Mouse (Mus musculus) embryo, embryonic 10.5 days (tissue): ENCODE data around the gene Mmp25.
A peak's percentile ranks its signal among the peaks of the same experiment; 100 is the strongest.

Source experiments
- DNase-seq: peaks from one replicate; pipeline ENCODE4 v3.0.0-alpha.2; 2015; ENCODE audit warnings: low spot score

Gene Mmp25

GRCm38 (mm10) chr17:23644613-23645495, at the start of gene Mmp25:
Gene Mmp25, minus strand, starts transcription at chr17:23645277.
- peak; percentile 49 for DNase-seq

DNA sequence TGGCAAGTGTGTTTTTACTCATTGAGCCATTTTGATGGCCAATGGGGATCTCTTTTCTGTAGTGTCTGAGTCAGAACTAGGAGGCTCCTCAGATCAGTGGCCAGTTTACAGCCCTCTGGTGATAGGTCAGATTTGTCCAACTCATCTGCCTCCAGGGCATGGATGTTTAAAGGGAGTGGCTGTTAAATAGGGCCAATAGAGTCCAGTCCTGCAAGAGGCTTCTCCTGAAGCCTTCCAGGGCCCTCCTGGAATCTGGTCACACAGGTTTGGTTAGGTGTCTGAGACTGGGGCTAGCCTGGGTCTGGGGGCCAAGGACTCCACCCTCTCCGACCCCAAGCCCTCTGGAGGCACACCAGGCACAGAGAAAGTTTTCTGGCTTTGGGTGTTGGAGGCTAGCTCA, 49.4 kb upstream of the Mmp25 start:
- DNase-seq = no peak

GRCm38 (mm10) chr17:23683856-23684672, 39.0 kb upstream of the Mmp25 start, which contains the start of gene Cldn9:
Gene Cldn9, minus strand, starts transcription at chr17:23684026.
- DNase-seq = no peak

GRCm38 (mm10) chr17:23683226-23683625, 38.1 kb upstream of the Mmp25 start:
- DNase-seq = no peak

DNA sequence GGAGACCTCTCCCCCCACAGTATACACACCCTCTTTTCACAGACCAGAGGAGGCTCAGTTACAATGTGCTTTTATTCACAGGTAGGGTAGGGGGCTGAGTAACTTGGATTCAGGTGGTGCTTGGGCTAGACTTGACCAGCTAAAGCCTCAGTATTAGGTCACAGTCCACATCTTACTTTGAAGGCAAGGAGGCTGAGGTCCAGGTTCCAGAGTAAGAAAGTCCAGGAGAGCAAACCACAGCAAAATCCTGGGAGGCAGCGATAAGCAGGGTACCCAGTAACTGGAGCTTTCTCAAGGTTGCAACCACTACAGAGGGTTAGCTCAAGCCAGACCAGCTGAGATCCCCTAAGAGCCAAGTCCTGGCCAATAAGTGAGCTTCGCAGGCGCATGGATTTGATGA, 37.5 kb upstream of the Mmp25 start:
- no peak for DNase-seq

GRCm38 (mm10) chr17:23682092-23682491, 37.0 kb upstream of the Mmp25 start:
- DNase-seq = no peak

DNA sequence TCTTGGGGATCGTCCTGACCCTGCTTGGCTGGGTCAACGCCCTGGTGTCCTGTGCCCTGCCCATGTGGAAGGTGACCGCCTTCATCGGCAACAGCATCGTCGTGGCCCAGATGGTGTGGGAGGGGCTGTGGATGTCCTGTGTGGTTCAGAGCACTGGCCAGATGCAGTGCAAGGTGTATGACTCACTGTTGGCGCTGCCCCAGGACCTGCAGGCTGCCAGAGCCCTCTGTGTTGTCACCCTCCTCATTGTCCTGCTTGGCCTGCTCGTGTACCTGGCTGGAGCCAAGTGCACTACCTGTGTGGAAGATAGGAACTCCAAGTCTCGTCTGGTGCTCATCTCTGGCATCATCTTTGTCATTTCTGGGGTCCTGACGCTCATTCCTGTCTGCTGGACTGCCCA, 36.0 kb upstream of the Mmp25 start:
- DNase-seq = no peak

DNA sequence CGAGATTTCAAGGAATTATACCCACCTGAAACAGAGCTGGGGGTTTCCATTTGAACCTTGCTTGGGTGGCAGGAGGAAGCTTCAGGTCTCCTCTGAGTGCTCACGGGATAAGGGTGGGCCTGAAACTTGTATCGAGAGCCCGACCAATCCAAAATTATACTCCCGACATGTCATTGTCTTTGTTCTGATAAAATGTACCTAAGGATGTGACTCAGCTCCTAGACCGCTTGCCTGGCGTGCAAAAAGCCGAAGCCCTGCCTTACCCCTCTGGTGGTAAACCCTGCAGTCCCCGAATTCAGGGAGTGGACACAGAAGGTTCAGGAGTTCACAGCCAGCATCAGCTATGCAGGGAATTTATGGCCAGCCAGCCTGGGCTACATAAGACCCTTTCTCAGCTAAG, 35.3 kb upstream of the Mmp25 start:
- DNase-seq = no peak

DNA sequence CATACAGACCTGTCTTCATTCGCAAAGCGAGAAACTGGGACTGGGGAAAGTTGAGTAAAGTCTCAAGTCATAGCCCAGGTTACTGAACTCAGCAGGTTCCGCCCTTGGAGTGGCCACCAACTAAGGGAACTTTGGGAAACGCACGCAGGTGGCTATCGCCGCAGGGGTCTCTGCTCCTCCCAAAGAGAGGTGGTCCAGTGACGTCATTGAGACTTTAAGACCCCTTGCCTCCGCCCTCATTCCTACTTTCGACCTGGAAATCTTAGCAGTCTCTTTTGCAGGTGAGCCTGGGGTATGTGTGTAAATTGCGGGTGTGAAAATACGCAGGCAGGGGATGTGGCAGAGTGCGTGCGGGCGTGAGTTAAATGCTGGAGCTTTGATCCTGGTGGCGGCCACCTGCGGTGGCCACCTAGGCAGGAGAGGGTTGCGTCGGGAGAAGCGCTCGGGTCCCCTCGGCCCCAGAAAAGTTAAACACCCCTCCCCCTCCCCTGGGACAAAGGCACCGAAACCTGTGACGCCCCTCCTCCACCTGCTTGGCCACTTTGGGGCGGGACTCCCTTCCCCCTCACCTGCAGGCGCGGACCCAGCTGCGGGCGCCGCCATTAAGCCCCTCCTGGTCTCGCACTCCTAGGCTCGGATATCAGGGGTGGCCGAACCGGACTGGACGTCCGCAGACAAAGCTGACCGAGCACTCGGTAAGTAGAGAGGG, 34.2 kb upstream of the Mmp25 start, which contains the start of gene Cldn6:
Cldn6 (plus strand) TSS at position 123 of the 709 bp plus-strand sequence.
- no peak for DNase-seq

- peak; percentile 90 for DNase-seq
Measured at GRCm38 (mm10) chr17:23677236-23677679, 32.2 kb upstream of the Mmp25 start, which contains the start of gene Tnfrsf12a. Gene Tnfrsf12a, minus strand, starts transcription at chr17:23677468.

DNA sequence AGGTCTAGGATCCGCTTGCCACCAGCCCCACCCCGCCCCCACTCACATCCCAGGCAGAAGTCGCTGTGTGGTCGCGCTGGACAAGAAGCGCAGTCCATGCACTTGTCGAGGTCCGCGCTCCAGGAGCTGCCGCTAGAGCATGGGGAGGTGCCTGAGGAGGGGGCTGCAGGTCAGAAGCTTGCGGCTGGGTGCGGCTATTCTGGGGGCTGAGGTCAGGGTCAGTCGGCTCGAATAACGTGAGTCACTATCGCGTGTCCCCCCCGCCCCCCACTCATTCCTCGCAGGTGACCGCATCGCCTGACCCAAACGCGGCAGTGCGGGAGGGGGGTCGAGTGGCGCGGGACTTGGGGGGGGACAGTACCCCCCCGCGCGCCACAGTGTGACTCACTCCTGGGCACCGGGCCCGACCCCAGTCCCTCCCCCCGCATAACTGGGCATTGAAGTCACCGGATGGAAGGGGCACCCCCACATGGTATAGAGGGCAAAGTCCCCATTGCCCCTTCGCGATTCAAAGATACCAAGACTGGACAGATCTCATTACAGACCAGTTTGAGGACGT, 31.5 kb upstream of the Mmp25 start:
- DNase-seq = peak; percentile 62

DNA sequence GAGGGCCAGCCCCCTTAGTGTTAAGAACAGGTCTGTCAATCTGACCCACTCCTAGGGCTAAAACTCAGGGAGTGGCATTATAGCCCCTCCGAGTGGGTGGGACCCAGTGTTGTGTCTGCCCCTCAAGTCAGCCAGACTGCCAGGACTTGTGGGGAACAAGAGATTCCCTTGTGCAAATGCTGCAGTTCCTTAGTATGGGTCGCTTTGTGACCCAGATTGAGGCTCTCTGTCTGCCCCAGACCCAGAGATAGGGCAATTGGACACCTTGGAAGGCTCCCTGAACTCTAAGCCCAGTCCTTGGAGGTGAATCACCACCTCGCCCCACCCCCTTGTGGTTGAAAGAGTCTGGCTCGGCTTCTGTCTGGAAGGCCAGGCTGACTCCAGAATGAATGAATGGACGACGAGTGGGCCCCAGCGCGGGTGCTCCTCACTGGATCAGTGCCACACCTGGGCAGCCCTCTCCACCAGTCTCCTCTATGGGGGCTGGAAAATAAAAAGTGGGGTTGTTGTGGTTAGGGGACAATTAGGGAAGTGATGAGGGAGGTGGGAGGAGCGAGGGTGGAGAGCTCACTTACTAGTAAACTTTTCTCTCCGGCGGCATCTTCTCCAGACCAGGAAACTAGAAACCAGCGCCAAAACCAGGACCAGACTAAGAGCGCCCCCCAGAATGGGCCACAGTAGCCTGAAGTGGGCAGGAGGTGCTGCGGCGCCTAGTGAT, 30.6 kb upstream of the Mmp25 start:
- peak; percentile 49 for DNase-seq

DNA sequence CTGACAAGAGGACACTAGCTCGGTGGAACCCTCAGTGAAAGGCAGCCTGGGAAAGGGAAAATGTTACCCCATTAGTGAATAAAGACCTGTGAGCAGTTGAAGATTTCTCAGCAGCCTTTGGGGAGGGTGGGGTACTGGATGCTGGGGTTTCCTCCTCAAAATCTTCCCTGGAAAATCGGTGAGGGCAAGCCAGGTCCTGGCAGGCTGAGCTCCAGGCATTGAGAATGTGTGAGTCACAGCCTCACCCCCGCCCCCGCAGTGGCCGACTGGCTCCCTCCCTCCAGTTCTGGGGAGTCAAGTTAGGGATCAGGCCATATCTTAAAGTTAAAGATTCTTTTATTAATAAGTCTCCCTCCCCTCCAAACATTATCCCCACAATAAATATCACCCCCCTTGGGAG, 30.1 kb upstream of the Mmp25 start:
- DNase-seq = no peak

DNA sequence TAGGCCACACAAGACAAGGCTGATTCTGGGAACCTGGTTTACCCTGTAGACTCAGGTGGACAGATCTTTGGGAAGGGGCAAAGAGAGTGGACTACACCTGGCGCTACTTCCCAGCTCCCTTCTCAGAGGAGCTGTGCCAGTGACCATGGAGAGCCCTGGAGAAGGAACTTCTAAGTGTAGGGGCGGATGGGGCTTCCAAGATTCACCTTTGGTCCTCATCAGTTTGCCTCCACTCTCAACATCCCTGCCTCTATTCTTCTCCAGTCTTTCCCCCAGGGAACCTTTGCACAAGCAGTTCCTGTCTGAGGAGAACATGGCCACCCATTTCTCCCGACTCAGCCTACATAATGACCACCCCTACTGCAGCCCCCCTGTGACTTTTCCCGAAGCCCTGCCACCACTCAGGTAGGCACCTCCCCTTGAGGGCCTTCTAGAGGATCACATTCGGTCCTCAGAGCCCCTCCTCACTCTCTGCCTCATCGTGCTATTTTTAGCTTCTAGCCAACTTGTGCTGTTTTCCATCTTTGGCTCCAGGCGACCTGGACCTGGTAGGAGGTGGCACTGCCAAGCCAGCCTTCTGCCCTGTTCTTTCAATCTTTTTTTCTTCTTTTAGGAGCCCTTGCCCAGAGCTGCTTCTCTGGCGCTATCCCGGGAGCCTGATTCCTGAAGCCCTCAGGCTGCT, 29.3 kb upstream of the Mmp25 start:
- DNase-seq = no peak

GRCm38 (mm10) chr17:23673424-23674073, 28.5 kb upstream of the Mmp25 start, which contains the start of the genes Hcfc1r1 and Thoc6:
Gene Hcfc1r1, plus strand, starts transcription at chr17:23673596.
Gene Thoc6, minus strand, starts transcription at chr17:23673882.
- DNase-seq = peak; percentile 96

DNA sequence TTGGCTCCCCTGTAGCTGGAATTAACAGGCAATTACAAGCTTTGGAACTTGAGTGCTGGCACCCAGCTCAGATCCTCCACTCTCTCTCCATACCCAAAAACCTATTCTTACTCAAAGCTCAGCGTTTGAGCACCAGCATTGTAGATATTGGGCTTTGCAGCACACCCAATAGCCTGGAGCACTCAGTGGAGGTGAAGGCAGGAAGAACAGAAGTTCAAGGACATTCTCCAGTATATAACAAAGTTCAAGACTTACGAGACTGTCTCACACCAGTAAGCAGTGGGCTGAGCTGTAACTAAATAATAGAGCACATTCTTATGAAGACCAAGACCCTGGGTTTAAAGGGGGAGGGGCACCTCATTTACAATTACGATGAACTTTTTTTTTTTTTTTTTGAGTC, 27.7 kb upstream of the Mmp25 start:
- no peak for DNase-seq

DNA sequence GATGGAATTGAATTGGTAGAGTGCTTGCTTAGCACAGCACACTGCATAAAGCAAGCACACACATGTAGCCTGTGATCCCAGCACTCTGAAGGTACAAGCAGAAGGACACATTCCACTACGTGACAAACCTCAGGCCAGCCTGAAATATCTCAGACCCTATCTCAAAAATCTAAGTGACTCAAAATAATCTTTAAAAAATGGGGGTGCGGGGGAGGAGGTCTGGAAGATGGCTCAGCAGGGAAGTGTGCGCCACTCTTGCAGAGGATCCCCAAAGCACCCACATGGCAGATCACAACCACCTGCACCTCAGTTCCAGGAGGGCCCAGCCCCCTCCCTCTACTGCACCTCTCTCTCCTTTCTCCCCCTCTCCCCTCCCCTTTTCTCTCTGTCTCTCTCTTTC, 26.4 kb upstream of the Mmp25 start:
- no peak for DNase-seq

DNA sequence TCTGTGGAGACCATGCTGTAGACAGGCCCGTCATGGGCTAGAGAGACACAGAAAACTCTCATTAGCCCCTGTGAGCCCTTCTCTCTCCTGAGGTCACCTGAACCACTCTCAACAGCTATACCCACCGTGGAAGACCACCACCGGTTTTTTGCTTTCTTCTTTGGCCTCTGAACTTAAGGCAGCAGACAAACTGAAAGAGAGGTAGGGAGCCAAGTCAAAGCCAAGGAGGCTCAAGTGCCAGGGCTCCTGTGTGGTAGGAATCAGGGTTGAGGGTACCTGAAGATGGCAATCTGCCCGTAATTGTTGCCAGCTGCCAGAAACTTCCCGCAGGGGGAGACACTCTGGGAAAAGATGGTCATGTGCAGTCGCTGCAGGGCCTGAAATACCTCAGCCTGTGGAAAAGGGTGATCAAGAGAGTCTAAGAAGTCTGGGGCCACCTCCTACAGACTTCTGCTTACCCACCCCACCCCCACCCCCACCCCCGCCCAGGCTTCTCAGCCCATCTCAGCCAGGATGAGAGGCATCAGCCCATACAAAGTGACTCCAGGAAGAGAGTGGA, 25.5 kb upstream of the Mmp25 start:
- no peak for DNase-seq

DNA sequence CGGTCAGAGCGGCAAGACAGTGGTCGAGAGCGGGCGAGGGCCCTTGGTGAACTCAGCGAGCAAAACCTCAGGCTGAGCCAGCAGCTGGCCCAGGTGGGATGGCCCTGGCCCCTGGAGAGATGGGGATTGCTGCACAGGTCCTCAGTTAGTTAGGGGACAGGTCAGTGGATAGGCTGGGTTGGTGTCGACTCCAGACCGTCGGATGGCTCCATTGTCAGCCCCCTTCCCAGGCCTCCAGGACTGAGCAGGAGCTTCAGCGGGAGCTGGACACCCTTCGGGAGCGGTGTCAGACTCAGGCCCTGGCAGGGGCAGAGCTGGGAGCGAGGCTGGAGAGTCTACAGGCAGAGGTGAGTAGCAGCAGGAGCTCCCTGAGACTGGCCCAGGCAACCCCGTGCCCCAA, 20.4 kb upstream of the Mmp25 start:
- no peak for DNase-seq
